Mouse (Mus musculus) thymus, postnatal 25 days (tissue): Measurements from ENCODE around the gene Mef2c.
A peak's percentile ranks its signal among the peaks of the same experiment; 100 is the strongest.

Source experiments
- DNase-seq: peaks from one replicate; pipeline ENCODE4 v3.0.0; 2022

Mef2c gene

DNA sequence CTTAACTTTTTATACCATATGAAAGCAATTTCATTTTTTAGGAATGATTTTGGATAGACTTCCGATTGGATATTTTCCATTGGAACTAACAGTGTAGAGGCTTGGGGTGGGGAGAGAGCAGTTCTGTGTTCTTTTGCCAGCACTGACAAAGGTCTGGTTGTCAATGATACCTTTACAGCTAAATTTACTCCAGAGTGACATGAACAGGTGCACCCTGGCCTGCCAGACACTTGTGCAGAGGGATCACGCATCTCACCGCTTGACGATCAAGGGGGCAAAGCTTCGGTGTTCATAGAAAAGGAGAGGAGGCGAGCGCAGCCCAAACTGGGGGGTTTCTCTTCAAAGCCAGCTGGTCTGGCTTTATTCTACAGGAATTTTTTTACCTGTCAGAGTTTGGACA, at the start of gene Mef2c:
Mef2c (plus strand) TSS at position 116 of the 400 bp plus-strand sequence.
- no peak for DNase-seq

DNA sequence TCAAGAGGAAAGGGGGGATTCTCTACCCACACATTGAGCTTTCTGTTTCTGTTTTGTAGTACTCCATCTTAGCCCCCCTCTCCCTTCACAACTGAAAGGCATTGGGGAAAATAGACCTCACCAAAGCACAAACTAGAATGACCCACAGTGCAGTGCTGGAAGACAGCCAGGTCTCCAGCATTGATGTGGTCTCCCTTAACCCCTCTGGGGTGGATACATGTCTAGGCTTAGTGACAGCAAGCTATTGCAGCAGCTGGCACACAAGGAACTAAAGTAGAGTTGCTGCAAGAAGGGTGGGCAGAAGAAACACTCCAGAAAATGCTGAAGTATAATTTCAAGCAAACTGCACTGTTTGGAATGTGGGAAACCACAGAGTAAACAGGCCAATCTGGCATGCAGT, 45.1 kb upstream of the Mef2c start:
- DNase-seq = peak; percentile 10

DNA sequence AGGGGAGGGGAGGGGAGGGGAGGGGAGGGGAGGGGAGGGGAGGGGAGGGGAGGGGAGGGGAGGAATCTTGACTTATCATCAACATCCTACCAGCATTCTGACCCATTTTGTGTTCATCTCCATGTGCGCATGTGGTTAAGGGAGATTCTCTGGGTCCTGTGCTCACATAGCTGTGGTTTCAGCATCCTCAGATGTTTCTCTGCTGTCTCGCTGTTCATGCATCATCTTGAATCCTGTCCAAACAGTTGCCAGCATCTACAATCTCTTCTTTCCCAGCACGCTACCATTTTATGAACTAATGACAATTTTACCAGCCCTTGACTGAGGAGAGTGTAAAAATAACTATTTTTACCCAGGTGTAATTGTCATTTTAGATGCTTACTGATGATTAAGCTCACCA, 44.2 kb upstream of the Mef2c start:
- no peak for DNase-seq

GRCm38 (mm10) chr13:83460620-83461019, 43.2 kb upstream of the Mef2c start:
- no peak for DNase-seq

DNA sequence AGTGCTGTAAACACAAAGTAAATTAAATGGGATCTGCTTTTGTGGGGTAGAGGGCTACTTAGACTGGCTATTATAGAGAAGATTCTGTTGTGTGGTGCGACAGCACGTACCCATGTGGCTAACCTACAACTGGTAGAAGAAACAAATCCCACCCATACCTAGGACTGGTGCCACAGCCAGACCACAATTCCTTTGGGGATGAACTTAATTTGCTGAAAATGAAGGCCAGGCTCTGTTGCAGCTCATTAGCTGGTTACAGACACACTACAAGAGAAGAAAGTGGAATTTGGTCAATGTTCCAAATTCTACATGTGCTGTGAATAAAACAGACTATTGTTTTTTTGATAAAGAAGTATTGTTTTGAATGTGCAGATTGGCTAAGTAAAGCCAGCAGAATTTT, 42.3 kb upstream of the Mef2c start:
- no peak for DNase-seq

- no peak for DNase-seq
Measured at GRCm38 (mm10) chr13:83466756-83467155, 37.1 kb upstream of the Mef2c start.

DNA sequence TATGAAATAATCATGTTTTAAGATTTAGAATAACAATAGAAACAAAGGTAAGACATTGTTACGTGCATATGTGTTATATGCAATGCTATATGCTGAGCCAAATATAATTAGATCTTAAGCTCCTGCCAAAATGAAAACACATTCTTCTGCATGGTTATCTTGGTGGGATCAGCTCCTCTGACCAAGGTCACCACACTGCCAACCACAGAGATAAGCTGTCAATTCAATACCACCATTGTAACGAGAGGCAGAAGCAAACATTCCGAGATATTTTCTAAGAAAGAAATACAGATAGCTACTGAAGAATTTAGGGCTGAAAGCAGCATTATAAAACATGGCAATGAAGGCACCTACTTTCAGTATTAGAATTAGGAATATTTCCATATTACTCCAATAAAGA, 35.0 kb upstream of the Mef2c start:
- no peak for DNase-seq

DNA sequence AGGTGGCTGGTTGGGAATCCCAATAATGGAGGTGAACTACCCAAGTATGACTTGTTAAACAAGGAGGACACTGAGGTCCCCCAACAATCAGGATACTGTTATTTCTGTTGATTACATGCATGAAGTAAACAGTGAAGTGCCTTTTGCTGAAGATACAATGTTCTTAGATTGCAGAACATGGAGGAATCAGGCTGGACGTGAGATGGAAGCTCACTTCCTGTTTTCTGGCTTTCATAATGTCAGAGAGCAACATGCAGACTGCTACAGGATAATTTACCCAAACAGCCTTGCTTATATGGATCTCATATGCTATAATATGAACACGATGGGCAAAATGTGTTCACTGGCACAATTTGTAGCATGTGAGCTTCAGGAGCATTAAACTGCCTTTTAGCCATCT, 30.1 kb upstream of the Mef2c start:
- no peak for DNase-seq

GRCm38 (mm10) chr13:83480388-83480787, 23.4 kb upstream of the Mef2c start:
- DNase-seq = no peak

- DNase-seq = no peak
Measured at GRCm38 (mm10) chr13:83481310-83481709, 22.5 kb upstream of the Mef2c start.

DNA sequence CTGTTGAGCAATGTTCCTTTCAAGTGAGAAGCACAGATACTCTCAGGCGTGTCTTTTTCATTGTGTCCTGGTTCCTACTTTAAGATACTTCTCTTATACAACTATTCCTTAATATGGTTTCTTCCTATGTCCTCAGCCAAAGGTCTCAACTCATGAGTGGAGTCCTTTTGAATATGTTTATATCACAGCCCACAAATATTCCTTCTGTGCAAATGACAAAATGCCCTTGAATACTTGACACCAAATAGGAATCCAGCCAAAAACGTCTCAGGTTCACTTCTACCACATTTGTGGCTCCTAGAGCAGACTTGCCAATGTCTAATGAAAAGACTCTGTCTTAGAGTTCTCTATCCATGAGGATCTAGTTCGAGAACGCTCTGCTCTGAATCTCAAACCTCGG, 21.7 kb upstream of the Mef2c start:
- DNase-seq = no peak

- no peak for DNase-seq
Measured at GRCm38 (mm10) chr13:83484215-83484614, 19.6 kb upstream of the Mef2c start.

DNA sequence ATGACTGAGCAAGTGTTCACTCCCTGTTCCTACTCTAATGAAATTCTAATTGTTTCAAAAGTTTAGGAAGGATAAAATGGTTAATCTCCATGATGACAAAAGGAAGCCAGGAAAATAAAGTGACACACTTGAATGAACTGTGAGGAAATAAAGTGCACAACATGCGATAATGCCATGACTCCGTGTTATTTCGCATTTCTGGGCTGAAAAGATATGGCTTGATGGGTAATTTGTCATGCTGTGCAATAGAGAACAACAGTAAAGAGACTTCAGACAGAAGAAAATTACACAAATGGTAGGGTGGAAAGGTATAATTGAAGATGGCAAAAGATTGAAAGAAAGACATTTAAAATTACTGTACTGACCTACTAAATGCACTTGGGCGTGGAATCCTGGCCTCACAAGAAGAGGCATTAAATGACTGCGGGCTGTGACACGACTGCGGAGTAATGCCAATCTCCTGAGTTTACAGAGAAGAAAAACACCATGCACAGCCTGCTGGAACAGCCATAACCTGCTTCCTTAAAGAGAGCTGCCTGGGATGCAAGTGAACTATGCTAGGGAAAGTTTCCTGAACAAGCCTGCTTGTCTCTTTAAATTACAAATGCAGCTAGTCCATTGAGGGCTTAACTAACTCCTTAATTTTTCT, 19.0 kb upstream of the Mef2c start:
- no peak for DNase-seq

- DNase-seq = no peak
Measured at GRCm38 (mm10) chr13:83492051-83492450, 11.8 kb upstream of the Mef2c start.

DNA sequence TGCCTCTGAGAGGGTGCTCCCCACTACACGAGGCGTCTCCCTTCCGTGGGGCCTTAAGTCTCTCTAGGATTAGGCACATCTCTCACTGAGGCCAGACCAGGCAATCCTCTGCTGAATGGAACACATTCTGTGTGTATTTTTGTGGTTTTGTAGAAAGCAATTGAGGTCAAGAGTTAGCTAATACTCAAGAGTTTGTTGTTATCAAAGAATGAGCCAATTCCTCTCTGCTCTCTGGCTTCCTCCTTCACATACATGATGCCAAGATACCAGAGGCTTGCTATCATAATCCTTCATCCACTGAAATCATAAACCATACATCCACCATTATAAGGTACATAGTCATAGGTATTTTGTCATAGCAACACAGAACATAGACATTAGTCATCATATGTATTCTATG, 6.1 kb upstream of the Mef2c start:
- no peak for DNase-seq

DNA sequence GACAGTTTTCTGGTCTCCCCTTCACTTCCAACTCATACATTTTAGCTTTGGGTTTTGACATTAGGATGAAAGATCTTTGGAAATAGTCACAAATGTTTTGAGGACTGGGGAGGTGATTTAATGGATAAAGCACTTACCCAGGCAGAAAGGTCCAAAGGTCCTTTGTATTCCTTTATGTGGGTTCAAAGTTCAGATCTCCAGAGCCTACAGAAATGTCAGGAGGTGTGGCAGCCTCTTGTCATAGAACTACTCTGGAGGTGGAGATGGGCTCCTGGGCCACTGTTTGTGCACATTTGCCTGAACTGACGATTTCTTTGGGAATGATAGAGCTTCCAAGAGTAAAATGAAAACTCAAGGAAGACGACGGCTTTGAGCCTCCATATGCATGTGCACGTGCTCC, 4.3 kb upstream of the Mef2c start:
- DNase-seq = no peak

DNA sequence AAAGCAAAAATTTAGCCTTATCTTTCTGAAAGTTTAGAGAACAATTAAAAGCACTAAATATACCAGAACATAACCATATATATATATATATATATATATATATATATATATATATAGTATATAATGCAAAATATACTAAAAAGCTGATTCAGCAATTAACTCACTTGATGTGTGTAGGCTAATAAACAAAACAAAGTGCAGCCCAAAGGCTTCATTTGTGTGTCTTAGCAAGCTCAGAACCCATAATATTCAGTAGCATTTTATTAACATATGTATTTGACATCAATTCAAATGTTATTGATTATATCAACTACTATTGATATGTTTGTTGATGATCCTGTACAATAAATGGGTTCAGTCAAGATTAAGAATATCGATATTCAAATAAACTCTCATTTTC, 3.9 kb downstream of the Mef2c start:
- DNase-seq = no peak

GRCm38 (mm10) chr13:83515013-83515547, 11.2 kb downstream of the Mef2c start:
- no peak for DNase-seq

DNA sequence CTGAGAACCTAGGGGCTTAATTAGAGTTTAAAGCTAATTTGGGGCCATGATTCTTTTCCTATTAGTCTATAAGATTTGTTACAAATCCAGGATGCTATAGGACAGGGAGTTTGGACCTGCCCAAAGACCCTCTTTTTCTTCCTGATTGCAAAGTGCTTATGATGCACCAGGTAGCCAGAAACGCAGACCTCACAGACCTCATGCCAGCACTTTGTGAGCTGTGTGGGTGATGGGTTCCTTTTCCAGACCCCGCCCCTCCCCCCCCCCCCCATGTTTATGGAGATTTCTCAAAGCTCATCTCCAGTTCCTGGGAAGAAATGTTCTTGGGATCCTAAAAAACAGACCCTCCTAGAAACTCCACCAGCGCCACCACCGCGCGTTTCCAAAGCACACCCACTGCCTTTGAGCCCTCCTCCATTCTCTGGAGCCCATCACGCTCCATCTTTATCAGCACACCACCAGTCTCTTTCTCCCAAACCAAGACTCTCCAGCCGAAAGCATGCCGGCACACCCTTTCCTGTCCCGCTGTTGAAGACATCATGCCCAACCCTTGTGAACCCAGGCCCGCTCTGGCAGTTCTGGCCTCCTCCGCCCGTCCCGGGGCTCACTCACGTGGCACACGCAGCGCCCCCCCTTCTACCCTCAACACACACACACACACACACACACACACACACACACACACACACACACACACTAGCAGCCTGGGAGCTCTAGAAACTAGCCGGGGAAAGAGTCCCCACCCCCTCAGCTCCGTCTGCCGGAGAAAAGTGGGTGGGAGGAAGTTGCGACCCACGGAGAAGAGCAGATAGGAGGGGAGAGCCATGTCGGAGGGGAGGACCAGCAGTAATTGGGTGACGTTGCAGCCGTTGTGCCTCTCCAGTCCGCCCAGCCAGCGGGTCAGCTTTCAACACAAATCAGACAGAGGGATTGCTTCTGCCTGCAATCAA, 14.1 kb downstream of the Mef2c start:
- peak; percentile 37 for DNase-seq

- DNase-seq = no peak
Measured at GRCm38 (mm10) chr13:83520807-83521206, 17.0 kb downstream of the Mef2c start.

- no peak for DNase-seq
Measured at GRCm38 (mm10) chr13:83523232-83523969, 19.6 kb downstream of the Mef2c start.

DNA sequence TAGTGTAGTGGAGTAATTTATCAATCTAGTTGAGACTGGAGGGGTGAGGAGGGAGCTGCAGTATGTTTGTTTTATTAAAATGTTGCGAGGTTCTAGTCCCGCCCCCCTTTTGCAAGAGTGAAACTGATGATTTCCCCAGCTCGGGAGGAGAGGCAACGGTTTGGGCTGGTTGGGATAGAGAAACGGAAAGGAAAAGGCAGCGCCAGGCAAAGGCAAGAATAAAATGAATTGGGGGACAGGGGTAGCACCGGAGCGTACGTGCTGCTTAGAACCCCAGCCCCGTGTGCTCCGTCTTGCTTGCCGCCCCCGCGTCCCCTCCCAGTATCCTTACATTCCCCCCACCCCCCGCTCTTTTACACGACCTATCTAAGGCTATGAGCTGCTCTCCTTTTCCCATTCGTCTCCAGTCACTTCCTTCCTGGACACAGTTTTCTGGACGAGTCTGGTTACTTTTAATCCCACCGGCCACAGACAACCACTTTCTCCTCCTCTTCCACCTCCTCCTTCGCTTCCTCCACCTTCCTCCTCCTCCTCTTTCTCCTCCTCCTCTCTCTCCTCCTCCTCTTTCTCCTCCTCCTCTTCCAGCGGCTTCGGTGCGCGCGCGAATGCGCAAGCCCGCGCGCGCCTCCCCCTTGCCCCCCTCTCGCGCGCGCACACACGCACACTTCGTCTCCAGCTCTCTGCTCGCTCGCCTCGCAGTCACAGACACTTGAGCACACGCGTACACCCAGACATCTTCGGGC, 20.5 kb downstream of the Mef2c start:
- peak; percentile 14 for DNase-seq
